Mouse (Mus musculus) hindbrain, embryonic 15.5 days (tissue): Measurements from ENCODE around the gene Aph1b. TPM values are rescaled to one million over a fixed set of nuclear protein-coding genes. Genes with fewer than 3 reads are reported as not detected.
"Not testable (repeated sequence)": the region's sequence is repeated elsewhere in the genome, so short reads cannot be mapped to it uniquely, and the experiment has no call there.

Source experiments
- ATAC-seq: fragments of 200-750 bp; cut with Nextera tagmentation; 2 replicates; pipeline ENCODE4 v1.8.0; 2017; ENCODE audit warnings: low read depth, moderate number of reproducible peaks, moderate TSS enrichment; ENCODE audit not compliant: low FRiP score
- H3K27ac ChIP-seq: fragments of 300-500 bp; sonication (generic); replicated peaks from 2 replicates; pipeline ENCODE4 v1.5.1; 2015; ENCODE audit warnings: mild to moderate bottlenecking, inconsistent platforms
- H3K27me3 ChIP-seq: fragments of 300-500 bp; sonication (generic); 2 replicates; pipeline ENCODE4 v1.6.1; 2015; ENCODE audit warnings: control low read depth, inconsistent platforms
- H3K36me3 ChIP-seq: fragments of 300-500 bp; sonication (generic); 2 replicates; pipeline ENCODE4 v1.6.1; 2015; ENCODE audit warnings: control low read depth, inconsistent platforms
- H3K4me1 ChIP-seq: fragments of 300-500 bp; sonication (generic); replicated peaks from 2 replicates; pipeline ENCODE4 v1.6.1; 2015; ENCODE audit warnings: control low read depth, inconsistent platforms
- H3K4me2 ChIP-seq: fragments of 300-500 bp; sonication (generic); 2 replicates; pipeline ENCODE4 v1.6.1; 2015; ENCODE audit warnings: moderate library complexity, mild to moderate bottlenecking, inconsistent platforms
- H3K4me3 ChIP-seq: fragments of 300-500 bp; sonication (generic); 2 replicates; pipeline ENCODE4 v1.5.1; 2015; ENCODE audit warnings: mild to moderate bottlenecking, inconsistent platforms
- H3K9ac ChIP-seq: fragments of 300-500 bp; sonication (generic); 2 replicates; pipeline ENCODE4 v1.6.1; 2015; ENCODE audit warnings: inconsistent platforms
- H3K9me3 ChIP-seq: fragments of 300-500 bp; sonication (generic); 2 replicates; pipeline ENCODE4 v1.6.1; 2016; ENCODE audit warnings: control low read depth, inconsistent platforms
- WGBS: fragments of 180-500 bp; shearing (Covaris S2); methylation state at CpG from one replicate; pipeline ENCODE4 v1.1.7; 2015; 5-methylcytosine and 5-hydroxymethylcytosine counted together
- polyA plus RNA-seq: library from polyadenylated mRNA; unstranded; fragments of >200 nt; fragmentation: Nextera tagmentation; extraction: Ambion mirVana; gene quantifications from 2 replicates; pipeline ENCODE4 v1.2.1, GENCODE M21; 2015

Gene Aph1b
- polyA plus RNA-seq: 19.9 and 20.7 TPM in 2 replicates

DNA sequence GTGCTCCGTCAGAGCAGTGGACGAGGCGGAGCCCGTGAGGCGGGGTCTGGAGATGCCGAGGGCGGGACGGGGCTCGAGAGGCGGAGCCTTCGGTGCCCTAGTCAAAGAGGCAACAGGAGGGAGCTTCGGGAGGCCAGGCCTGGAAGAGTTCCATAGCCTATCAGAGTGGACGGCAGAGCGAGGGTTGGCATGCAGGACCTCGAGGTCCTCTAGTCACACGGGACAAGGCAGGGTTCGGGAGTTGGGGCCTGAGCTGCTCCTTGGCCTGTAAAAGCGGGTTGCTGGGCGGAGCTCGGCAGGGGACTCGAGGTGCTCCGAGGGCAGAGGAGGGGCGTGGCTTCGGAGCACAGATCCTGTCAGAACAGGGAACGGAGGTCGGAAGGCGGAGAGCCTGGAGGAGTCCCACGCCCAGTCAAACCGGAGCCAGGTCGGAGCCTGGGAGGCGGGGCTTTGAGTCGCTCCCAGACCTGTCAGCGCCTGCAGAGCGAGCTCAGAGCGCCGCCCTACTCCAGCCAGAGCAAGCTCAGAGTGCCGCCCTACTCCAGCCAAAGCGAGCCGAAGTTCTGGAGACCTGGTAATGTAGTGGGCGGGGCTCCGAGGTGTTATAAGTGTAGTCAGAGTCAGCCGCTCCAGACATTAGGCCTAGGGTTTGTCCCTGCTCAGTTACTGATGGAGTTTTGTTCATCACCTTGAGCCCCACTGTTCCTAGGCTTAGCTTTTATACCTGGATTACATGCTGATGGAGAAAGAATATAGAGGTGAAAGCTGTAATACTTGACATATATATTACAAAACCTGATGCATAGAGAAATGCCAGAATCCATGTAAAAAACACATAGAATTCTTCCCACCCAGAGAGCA is at the start of gene Aph1b:
Aph1b (minus strand) TSS at position 27 of the 861 bp plus-strand sequence.
- H3K27ac ChIP-seq: peak within 1 kb of the TSS; percentile 89
- H3K36me3 ChIP-seq: no peaks in the 10 kb centered on the region
- peaks cover 15% of the 10 kb centered on the region for H3K4me1 ChIP-seq
- peak; percentile 98 for ATAC-seq
- H3K9ac ChIP-seq: peak within 1 kb of the TSS; percentile 72
- no peaks in the 10 kb centered on the region for H3K27me3 ChIP-seq
- peak within 1 kb of the TSS; percentile 72 for H3K4me3 ChIP-seq
- peak within 1 kb of the TSS; percentile 59 for H3K4me2 ChIP-seq
- no peaks in the 10 kb centered on the region for H3K9me3 ChIP-seq
- under 1% methylated on average over 42 of the region's 42 CpGs for WGBS

- Histone ChIP-seq H3K4me1 (peaks cover 19% of the 10 kb centered on the region), H3K9ac (peak overlapping the region; percentile 43), H3K9me3 (no peaks in the 10 kb centered on the region), H3K4me3 (peak overlapping the region; percentile 86), H3K27me3 (peaks cover 9% of the 10 kb centered on the region), H3K36me3 (no peaks in the 10 kb centered on the region), H3K4me2 (peak overlapping the region; percentile 94), H3K27ac (peak overlapping the region; percentile 58; the same call in 1 of the 2 replicates)
- ATAC-seq: peak; percentile 83; the same call in 1 of the 2 replicates
- under 1% methylated on average over 24 of the region's 24 CpGs for WGBS
These were observed 39.8 kb upstream of the Aph1b start for GRCm38 (mm10) chr9:66835097-66835480.

DNA sequence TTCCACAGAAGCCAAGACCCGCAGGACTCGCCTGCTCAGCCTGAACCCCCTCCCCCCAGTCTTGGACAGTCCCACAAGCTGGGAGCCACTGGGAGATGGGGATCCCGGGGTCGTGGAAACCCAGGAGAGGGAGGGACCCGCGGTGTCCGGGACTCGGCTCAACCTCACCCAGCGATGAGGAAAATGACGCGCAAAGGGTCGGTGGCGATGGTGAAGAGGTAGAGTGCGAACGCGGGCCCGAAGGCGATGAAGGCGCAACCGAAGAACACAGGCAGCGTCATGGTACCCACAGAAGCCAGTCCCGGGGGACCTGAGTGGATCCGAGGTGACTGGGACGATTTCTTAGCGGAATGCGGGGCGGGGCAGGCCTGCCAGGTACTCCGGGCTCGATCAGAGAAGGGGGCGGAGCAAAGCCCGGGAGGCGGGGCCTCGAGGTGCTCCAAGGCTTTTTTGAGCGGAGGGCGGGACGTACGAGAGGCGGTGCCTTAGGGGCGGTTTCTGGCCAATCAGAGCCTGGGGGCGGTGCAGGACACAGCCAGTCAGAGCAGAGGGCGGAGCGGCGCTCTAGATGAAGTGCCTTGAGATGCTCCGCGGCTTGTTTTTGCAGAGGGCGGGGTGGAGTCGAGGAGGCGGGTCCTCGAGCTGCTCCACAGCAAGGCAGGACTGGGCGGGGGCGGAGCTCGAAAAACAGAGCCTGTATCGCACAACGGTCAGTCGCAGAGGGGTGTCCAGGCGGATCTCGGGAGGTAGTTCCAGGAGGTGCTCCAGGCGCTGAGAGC is 39.2 kb upstream of the Aph1b start, which contains the start of gene Aph1c:
Aph1c (minus strand) TSS at position 409 of the 779 bp plus-strand sequence.
- no peaks in the 10 kb centered on the region for H3K9me3 ChIP-seq
- H3K4me3 ChIP-seq: peak within 1 kb of the TSS; percentile 86
- peaks cover 9% of the 10 kb centered on the region for H3K27me3 ChIP-seq
- peak within 1 kb of the TSS; percentile 58; the same call in 1 of the 2 replicates for H3K27ac ChIP-seq
- H3K9ac ChIP-seq: peak within 1 kb of the TSS; percentile 47
- H3K4me1 ChIP-seq: peaks cover 19% of the 10 kb centered on the region
- no peaks in the 10 kb centered on the region for H3K36me3 ChIP-seq
- WGBS: under 1% methylated on average over 57 of the region's 58 CpGs
- peak within 1 kb of the TSS; percentile 94 for H3K4me2 ChIP-seq
- ATAC-seq: peak; percentile 99

GRCm38 (mm10) chr9:66833851-66834250 is 38.6 kb upstream of the Aph1b start:
- Histone ChIP-seq H3K9me3 (no peaks in the 10 kb centered on the region), H3K4me1 (peaks cover 19% of the 10 kb centered on the region), H3K4me2 (peak overlapping the region; percentile 94), H3K27ac (no peak overlapping the region), H3K9ac (peak overlapping the region; percentile 47), H3K4me3 (peak overlapping the region; percentile 86), H3K36me3 (no peaks in the 10 kb centered on the region), H3K27me3 (peaks cover 9% of the 10 kb centered on the region)
- 16% methylated on average over 7 of the region's 7 CpGs for WGBS
- no peak for ATAC-seq

DNA sequence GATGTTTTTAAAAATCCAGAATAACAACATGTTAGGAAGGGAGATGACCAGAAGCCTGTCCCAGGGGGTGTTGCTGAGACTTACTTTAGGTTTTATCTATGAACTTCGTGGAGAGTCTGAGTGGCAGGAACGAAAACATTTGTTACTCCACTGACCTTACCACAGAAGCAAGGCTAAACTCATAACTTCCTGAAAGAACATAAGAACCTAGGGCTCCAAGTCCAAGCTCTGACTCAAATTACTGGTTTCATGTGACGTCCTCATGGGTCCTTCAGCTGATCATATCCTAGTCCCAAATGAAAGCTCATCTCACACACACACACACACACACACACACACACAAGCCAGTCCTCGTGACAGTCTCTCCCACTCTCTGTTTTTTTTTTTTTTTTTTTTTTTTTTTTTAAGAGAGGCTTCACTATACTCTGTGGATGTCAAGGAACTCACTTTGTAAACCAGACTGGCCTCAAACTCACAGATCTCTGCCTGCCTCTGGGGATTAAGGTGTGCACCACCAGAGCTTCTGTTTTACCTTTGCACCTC is 37.1 kb upstream of the Aph1b start:
- WGBS: 78% methylated on average over 4 of the region's 4 CpGs

DNA sequence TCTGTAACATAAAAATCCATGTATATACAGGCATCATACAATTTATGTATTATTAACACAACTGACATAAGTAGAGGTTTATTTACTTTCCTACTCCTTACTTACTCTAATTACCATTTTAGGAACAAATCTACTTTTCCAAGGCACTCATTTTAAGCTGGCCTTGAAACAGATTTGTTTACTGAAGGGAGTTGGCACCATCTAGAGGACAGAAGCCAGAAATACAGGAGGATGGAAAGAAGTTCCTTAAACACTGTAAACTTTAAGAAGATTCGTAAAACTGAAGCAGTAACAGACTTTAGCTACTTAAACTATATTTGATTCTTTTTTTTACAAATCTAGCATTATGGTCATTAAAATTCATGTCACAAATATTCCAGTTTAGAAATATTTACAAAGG is 30.7 kb upstream of the Aph1b start:
- no peak overlapping the region for H3K9ac ChIP-seq
- H3K9me3 ChIP-seq: no peaks in the 10 kb centered on the region
- no peak overlapping the region for H3K4me2 ChIP-seq
- no peaks in the 10 kb centered on the region for H3K36me3 ChIP-seq
- ATAC-seq: no peak
- no peaks in the 10 kb centered on the region for H3K4me1 ChIP-seq
- WGBS: 49% methylated on average over 1 of the region's 1 CpGs
- H3K27ac ChIP-seq: no peak overlapping the region
- H3K4me3 ChIP-seq: no peak overlapping the region
- no peaks in the 10 kb centered on the region for H3K27me3 ChIP-seq

More for the DNA sequence above, 37.1 kb upstream of the Aph1b start:
- H3K4me2 ChIP-seq: no peak overlapping the region
- peaks cover 9% of the 10 kb centered on the region for H3K27me3 ChIP-seq
- H3K9ac ChIP-seq: no peak overlapping the region
- no peaks in the 10 kb centered on the region for H3K9me3 ChIP-seq
- H3K36me3 ChIP-seq: no peaks in the 10 kb centered on the region
- H3K4me1 ChIP-seq: peaks cover 19% of the 10 kb centered on the region
- H3K27ac ChIP-seq: no peak overlapping the region
- H3K4me3 ChIP-seq: no peak overlapping the region
- ATAC-seq: no peak

DNA sequence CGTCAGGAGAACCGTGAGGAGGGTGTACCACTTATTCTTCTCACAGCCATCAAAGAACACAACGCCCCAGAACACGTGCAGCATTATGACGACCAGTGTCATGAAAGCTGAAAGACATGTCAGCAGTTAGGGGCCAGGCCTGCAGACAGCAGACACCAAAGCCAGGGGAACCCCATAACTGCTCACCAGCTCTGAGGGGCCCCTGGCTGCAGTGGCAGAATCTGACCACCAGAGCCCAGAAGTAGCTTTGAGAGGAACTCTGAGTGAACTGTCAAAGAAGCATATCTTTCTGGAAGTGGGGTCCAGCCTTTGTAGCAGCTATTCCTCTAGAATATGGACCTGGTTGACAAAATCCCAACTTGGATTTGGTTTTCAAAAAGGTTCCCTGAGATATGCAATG is 27.0 kb upstream of the Aph1b start:
- H3K4me1 ChIP-seq, ATAC-seq, H3K4me2 ChIP-seq, H3K4me3 ChIP-seq, H3K9me3 ChIP-seq, H3K9ac ChIP-seq, H3K27ac ChIP-seq, H3K36me3 ChIP-seq, H3K27me3 ChIP-seq: not testable (repeated sequence)
- 83% methylated on average over 2 of the region's 5 CpGs for WGBS

DNA sequence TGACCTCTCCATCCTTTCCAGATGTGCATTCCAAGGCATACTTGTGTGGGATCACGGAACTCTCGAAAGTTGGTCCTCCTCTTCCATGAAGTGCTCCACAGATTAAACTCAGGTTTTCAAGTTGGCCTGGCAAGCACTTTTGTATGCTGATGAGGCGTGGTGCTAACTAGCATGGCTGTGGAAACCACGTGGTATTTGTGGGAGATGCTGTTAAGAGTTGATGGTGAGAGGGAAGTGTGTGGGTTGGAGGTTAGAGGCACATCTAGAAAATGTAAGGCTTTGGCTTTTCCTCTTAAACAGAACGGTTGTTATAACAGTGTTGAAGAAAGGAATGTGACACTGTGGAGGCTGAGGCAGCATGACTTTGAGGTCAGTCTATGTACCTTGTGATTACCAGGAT is 25.7 kb upstream of the Aph1b start:
- 81% methylated on average over 5 of the region's 5 CpGs for whole genome bisulfite sequencing

DNA sequence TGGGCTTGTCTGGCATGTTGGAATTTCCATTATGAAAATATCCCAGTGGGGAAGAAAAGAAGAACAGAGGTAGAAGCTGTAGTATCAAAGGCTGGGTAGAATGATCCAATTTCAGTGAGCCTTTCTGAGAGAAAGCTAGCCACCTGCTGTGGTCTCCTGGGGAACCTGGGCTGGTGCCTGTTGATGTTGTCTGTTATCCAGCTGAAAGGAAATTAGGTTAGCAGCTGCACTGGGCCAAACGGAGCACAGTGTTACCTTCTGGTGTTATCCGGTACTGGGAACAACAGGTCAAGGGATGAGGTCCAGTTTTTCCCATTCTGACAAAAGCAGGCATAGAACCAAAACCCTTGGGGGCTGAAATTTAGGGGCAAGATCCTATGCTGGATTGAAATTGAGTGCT is 18.1 kb upstream of the Aph1b start:
- Histone ChIP-seq H3K4me3 (no peak overlapping the region), H3K27ac (no peak overlapping the region), H3K27me3 (no peaks in the 10 kb centered on the region), H3K9ac (no peak overlapping the region), H3K4me1 (no peaks in the 10 kb centered on the region), H3K9me3 (no peaks in the 10 kb centered on the region), H3K36me3 (no peaks in the 10 kb centered on the region), H3K4me2 (no peak overlapping the region)
- ATAC-seq: no peak
- 12% methylated on average over 2 of the region's 2 CpGs for WGBS

More for the DNA sequence above, 25.7 kb upstream of the Aph1b start:
- H3K9me3 ChIP-seq: no peaks in the 10 kb centered on the region
- H3K4me1 ChIP-seq: no peaks in the 10 kb centered on the region
- ATAC-seq: no peak
- no peaks in the 10 kb centered on the region for H3K27me3 ChIP-seq
- no peak overlapping the region for H3K4me3 ChIP-seq
- H3K27ac ChIP-seq: no peak overlapping the region
- H3K36me3 ChIP-seq: no peaks in the 10 kb centered on the region
- no peak overlapping the region for H3K9ac ChIP-seq
- H3K4me2 ChIP-seq: no peak overlapping the region

GRCm38 (mm10) chr9:66805951-66806350 is 10.7 kb upstream of the Aph1b start:
- Histone ChIP-seq H3K4me3 (peak overlapping the region; percentile 38), H3K27me3 (peaks cover 10% of the 10 kb centered on the region; the same call in 1 of the 2 replicates), H3K4me2 (peak overlapping the region; percentile 60), H3K9ac (0 out of 2 replicates have a peak overlapping the region, but pooled peaks have one; percentile 33)
- WGBS: 1% methylated on average over 31 of the region's 37 CpGs
- not testable (repeated sequence) for H3K4me1 ChIP-seq, H3K9me3 ChIP-seq, H3K36me3 ChIP-seq, H3K27ac ChIP-seq, ATAC-seq

DNA sequence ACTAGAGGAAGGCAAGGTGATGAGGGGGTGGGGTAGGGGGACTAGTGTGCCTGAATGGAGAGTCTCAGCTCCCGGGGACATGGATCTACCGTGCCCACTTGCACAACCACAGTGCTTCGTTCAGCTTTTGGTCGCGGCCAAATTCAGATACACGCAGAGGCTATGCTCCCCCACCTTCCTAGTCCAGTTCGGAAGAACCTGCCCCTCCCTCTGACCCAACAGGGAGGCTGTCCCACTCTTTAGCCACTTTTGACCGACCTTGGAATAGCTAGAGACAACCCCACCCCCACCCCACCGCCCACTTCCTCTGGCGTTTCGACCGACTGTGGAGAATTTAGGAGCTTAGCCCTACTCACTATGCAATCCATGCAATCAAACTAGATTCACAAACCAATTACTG is 6.7 kb upstream of the Aph1b start:
- no peak overlapping the region for H3K27ac ChIP-seq
- H3K27me3 ChIP-seq: peaks cover 4% of the 10 kb centered on the region; the same call in 1 of the 2 replicates
- 59% methylated on average over 12 of the region's 12 CpGs for WGBS
- no peak overlapping the region for H3K9ac ChIP-seq
- no peaks in the 10 kb centered on the region for H3K9me3 ChIP-seq
- H3K4me1 ChIP-seq: no peaks in the 10 kb centered on the region
- H3K4me2 ChIP-seq: no peak overlapping the region
- no peaks in the 10 kb centered on the region for H3K36me3 ChIP-seq
- no peak for ATAC-seq
- no peak overlapping the region for H3K4me3 ChIP-seq
